Mouse (Mus musculus) CH12.LX (cell line): Measurements from ENCODE around the gene Gpr142. TPM values are rescaled to one million over a fixed set of nuclear protein-coding genes. Genes with fewer than 3 reads are reported as not detected.

Experiments used
- DNase-seq: peaks from one replicate; pipeline ENCODE4 v3.0.0-alpha.2; 2013; ENCODE audit errors: extremely low read depth
- H3K27ac ChIP-seq: 2 replicates; pipeline ENCODE4 v1.5.1; 2012; ENCODE audit warnings: low read depth, mild to moderate bottlenecking, control low read depth, moderate library complexity; ENCODE audit not compliant: insufficient read depth
- H3K27me3 ChIP-seq: replicated peaks from 2 replicates; pipeline ENCODE3; 2012; ENCODE audit warnings: inconsistent platforms
- H3K36me3 ChIP-seq, 2 experiments: replicated peaks in 1 of 2; 2 replicates each; pipeline versions ENCODE3 to v1.6.1; 2012; ENCODE audit warnings: inconsistent platforms in 1 of 2, low read length in 1 of 2, mild to moderate bottlenecking in 1 of 2, mixed read lengths in 1 of 2, moderate library complexity in 1 of 2; ENCODE audit not compliant: control insufficient read depth in 1 of 2, insufficient read depth in 1 of 2
- H3K4me1 ChIP-seq, 2 experiments: 2 replicates each; pipeline ENCODE4 v1.6.1; 2012; ENCODE audit warnings: inconsistent platforms in 1 of 2, moderate library complexity in 1 of 2; ENCODE audit not compliant: insufficient read depth in 2 of 2, control insufficient read depth in 1 of 2
- H3K4me2 ChIP-seq: 2 replicates; pipeline ENCODE4 v1.6.1; 2012; ENCODE audit warnings: low read depth, mild to moderate bottlenecking, control low read depth; ENCODE audit not compliant: poor library complexity, insufficient read depth, severe bottlenecking
- H3K4me3 ChIP-seq, 3 experiments: fragments of 150-350 bp in 1 of 3; sonication (generic) in 1 of 3; replicated peaks in 1 of 3; 2 replicates each; pipeline versions ENCODE3 to v1.5.1; 2011 to 2012; ENCODE audit warnings: low read depth in 2 of 3, low read length in 2 of 3, mild to moderate bottlenecking in 2 of 3, moderate library complexity in 2 of 3, control low read depth in 1 of 3, improper control_type of control experiment in 1 of 3, inconsistent platforms in 1 of 3, mixed read lengths in 1 of 3; ENCODE audit not compliant: poor library complexity in 1 of 3
- H3K79me2 ChIP-seq: replicated peaks from 2 replicates; pipeline ENCODE4 v1.6.1; 2012; ENCODE audit warnings: mild to moderate bottlenecking, moderate library complexity; ENCODE audit not compliant: control insufficient read depth, poor library complexity, insufficient read depth, severe bottlenecking; ENCODE audit errors: extremely low read depth
- H3K9ac ChIP-seq: 2 replicates; pipeline ENCODE4 v1.6.1; 2012; ENCODE audit warnings: low read depth, mild to moderate bottlenecking, control low read depth, moderate library complexity; ENCODE audit not compliant: insufficient read depth
- H3K9me3 ChIP-seq: replicated peaks from 2 replicates; pipeline ENCODE3; 2012; ENCODE audit warnings: low read length, inconsistent platforms, mixed read lengths
- CHD1 ChIP-seq: IDR thresholded peaks from 2 replicates; pipeline ENCODE4 v1.6.1; 2012; ENCODE audit warnings: low read depth, low read length, improper control_type of control experiment, inconsistent platforms
- E2F4 ChIP-seq: IDR thresholded peaks from 2 replicates; pipeline ENCODE4 v1.6.1; 2011; ENCODE audit warnings: low read depth, low read length, improper control_type of control experiment; ENCODE audit not compliant: insufficient replicate concordance
- EP300 ChIP-seq: IDR thresholded peaks from 2 replicates; pipeline ENCODE4 v1.6.1; 2011; ENCODE audit warnings: low read length, improper control_type of control experiment
- HCFC1 ChIP-seq: IDR thresholded peaks from 2 replicates; pipeline ENCODE4 v1.6.1; 2012; ENCODE audit warnings: low read depth, mild to moderate bottlenecking, inconsistent platforms, low read length, improper control_type of control experiment
- JUND ChIP-seq: conservative IDR thresholded peaks from 2 replicates; pipeline ENCODE4 v1.6.1; 2011; ENCODE audit warnings: low read depth, low read length, improper control_type of control experiment
- KAT2A ChIP-seq: IDR thresholded peaks from 2 replicates; pipeline ENCODE4 v1.6.1; 2012; ENCODE audit warnings: low read length, improper control_type of control experiment, inconsistent platforms; ENCODE audit not compliant: insufficient replicate concordance
- MAX ChIP-seq: IDR thresholded peaks from 2 replicates; pipeline ENCODE4 v1.6.1; 2011; ENCODE audit warnings: low read length, improper control_type of control experiment
- MXI1 ChIP-seq: IDR thresholded peaks from 2 replicates; pipeline ENCODE4 v1.6.1; 2011; ENCODE audit warnings: mild to moderate bottlenecking, low read depth, low read length, improper control_type of control experiment
- NELFE ChIP-seq: IDR thresholded peaks from 2 replicates; pipeline ENCODE4 v1.6.1; 2011; ENCODE audit warnings: low read depth, low read length, improper control_type of control experiment
- NRF1 ChIP-seq: IDR thresholded peaks from 2 replicates; pipeline ENCODE4 v1.6.1; 2014; ENCODE audit warnings: low read depth, mild to moderate bottlenecking, inconsistent platforms, low read length, improper control_type of control experiment, moderate library complexity
- PAX5 ChIP-seq: IDR thresholded peaks from 2 replicates; pipeline ENCODE4 v1.6.1; 2012; ENCODE audit warnings: low read length, inconsistent platforms, mixed read lengths
- RCOR1 ChIP-seq: conservative IDR thresholded peaks from 2 replicates; pipeline ENCODE4 v1.6.1; 2012; ENCODE audit warnings: low read depth, mild to moderate bottlenecking, inconsistent platforms, low read length, improper control_type of control experiment
- SIN3A ChIP-seq: IDR thresholded peaks from 2 replicates; pipeline ENCODE4 v1.6.1; 2012; ENCODE audit warnings: low read length, improper control_type of control experiment, inconsistent platforms
- TBP ChIP-seq: conservative IDR thresholded peaks from 2 replicates; pipeline ENCODE4 v1.6.1; 2011; ENCODE audit warnings: low read depth, low read length, improper control_type of control experiment
- UBTF ChIP-seq: IDR thresholded peaks from 2 replicates; pipeline ENCODE4 v1.6.1; 2012; ENCODE audit warnings: low read depth, mild to moderate bottlenecking, inconsistent platforms, low read length, improper control_type of control experiment, moderate library complexity
- USF1 ChIP-seq: IDR thresholded peaks from 2 replicates; pipeline ENCODE4 v1.6.1; 2014; ENCODE audit warnings: low read depth, mild to moderate bottlenecking, inconsistent platforms, low read length, improper control_type of control experiment
- USF2 ChIP-seq: conservative IDR thresholded peaks from 2 replicates; pipeline ENCODE4 v1.6.1; 2011; ENCODE audit warnings: low read depth, low read length, improper control_type of control experiment
- ZC3H11A ChIP-seq: IDR thresholded peaks from 2 replicates; pipeline ENCODE4 v1.6.1; 2012; ENCODE audit warnings: low read depth, mild to moderate bottlenecking, inconsistent platforms, low read length, improper control_type of control experiment
- dilution Hi-C: fragments of 300-500 bp; cut with MboI; formaldehyde crosslinking; loops from 2 replicates; pipeline ENCODE4 v1.14.3; 2020; ENCODE audit warnings: low sequenced_read_pairs; ENCODE audit not compliant: extremely low pct_unique_long_range_greater_than_20kb, extremely low pct_ligation_motif_present
- in situ Hi-C: fragments of 300-500 bp; cut with MboI; formaldehyde crosslinking; loops from 3 replicates; pipeline ENCODE4 v1.14.3; 2019; ENCODE audit warnings: low sequenced_read_pairs, low pct_ligation_motif_present, low pct_unique_long_range_greater_than_20kb, mixed read lengths
- polyA plus RNA-seq: library from polyadenylated mRNA; unstranded; fragments of >175 nt; gene quantifications from 2 replicates; pipeline ENCODE4 v1.2.1, GENCODE M21; 2012; ENCODE audit warnings: low read depth; ENCODE audit not compliant: insufficient read length
- total RNA-seq, 2 experiments: library from RNA; depleted of rRNA; stranded (reverse); fragments of 300-350 nt in 1 of 2; fragments of >200 nt in 1 of 2; gene quantifications; 2 replicates each; pipeline ENCODE4 v1.2.3; 2012 to 2014

Gene Gpr142
- total and polyA plus RNA-seq, 3 experiments = not detected

GRCm38 (mm10) chr11:114852311-114853173 is 53.8 kb downstream of the Gpr142 start:
- peaks cover 6% of the 10 kb centered on the region for H3K27me3 ChIP-seq
- H3K27ac ChIP-seq = no peak overlapping the region
- no peak overlapping the region for H3K4me3 ChIP-seq
- no peak for DNase-seq
- dilution Hi-C loops (no loop called here), in situ Hi-C loops (no loop called here)
- TF ChIP-seq SIN3A (no peak), USF1 (no peak), KAT2A (no peak), NELFE (no peak), NRF1 (no peak), ZC3H11A (no peak), USF2 (no peak)
- no peak overlapping the region for H3K9ac ChIP-seq
- H3K79me2 ChIP-seq = no peaks in the 10 kb centered on the region
- H3K4me1 ChIP-seq = peaks cover 3 to 21% of the 10 kb centered on the region in 2 experiments; a peak in 2 of 4 replicates
- no peak overlapping the region for H3K4me2 ChIP-seq
- no peaks in the 10 kb centered on the region for H3K36me3 ChIP-seq
- H3K9me3 ChIP-seq = peaks cover 26% of the 10 kb centered on the region

- Histone ChIP-seq H3K4me2 (no peak overlapping the region), H3K9me3 (peaks cover 28% of the 10 kb centered on the region), H3K27me3 (peaks cover 6% of the 10 kb centered on the region), H3K27ac (no peak overlapping the region), H3K9ac (no peak overlapping the region), H3K79me2 (no peaks in the 10 kb centered on the region), H3K36me3 (no peaks in the 10 kb centered on the region)
- DNase-seq = no peak
- in situ Hi-C loops = no loop called here
- dilution Hi-C loops = no loop called here
- no peak for TF ChIP-seq JUND
- no peak for TF ChIP-seq MXI1
- no peak for TF ChIP-seq MAX
- TF ChIP-seq UBTF = no peak
- TF ChIP-seq E2F4 = no peak
- TF ChIP-seq TBP = no peak
- TF ChIP-seq HCFC1 = no peak
- no peak for TF ChIP-seq ZC3H11A
- no peak for TF ChIP-seq EP300
- TF ChIP-seq CHD1 = no peak
- TF ChIP-seq RCOR1 = no peak
- no peak for TF ChIP-seq PAX5
- TF ChIP-seq, all 38 proteins: peak for 0
- H3K4me3 ChIP-seq = no peak overlapping the region
- peaks cover 3 to 21% of the 10 kb centered on the region in 2 experiments; a peak in 2 of 4 replicates for H3K4me1 ChIP-seq
Measured at GRCm38 (mm10) chr11:114853174-114853838, 54.6 kb downstream of the Gpr142 start.
